Mouse (Mus musculus): ENCODE data around the gene 5031439G07Rik.

- no peak for TF ChIP-seq CTCF (IDR thresholded peaks at IDR 0.05; ENCODE audit: insufficient read depth, low read length)
- TF ChIP-seq POLR2A (IDR thresholded peaks at IDR 0.05; ENCODE audit: borderline replicate concordance, extremely low read depth, low read depth, low read length) = no peak
These were observed 5.5 kb downstream of the 5031439G07Rik start for GRCm38 (mm10) chr15:84982888-84983287.

Data from lung, adult 2 months (tissue).